Mouse (Mus musculus) brain, embryonic 14.5 days (tissue): ENCODE measurements at regions not wholly inside any gene's neighbourhood (a gene's known extent, or its start where the extent isn't known, plus 50 kb on each side); places are given as distances from the start of the nearest gene placed in this dataset.

ENCODE experiments used
- CTCF ChIP-seq: fragments of 200-500 bp; IDR thresholded peaks from 2 replicates; pipeline ENCODE4 v1.5.1; 2012; ENCODE audit warnings: inconsistent platforms, mild to moderate bottlenecking, moderate library complexity, borderline replicate concordance; ENCODE audit not compliant: insufficient read depth, insufficient read length; ENCODE audit errors: extremely low read depth
- POLR2A ChIP-seq: fragments of 200-500 bp; IDR thresholded peaks from 2 replicates; pipeline ENCODE4 v1.6.1; 2012; ENCODE audit warnings: mild to moderate bottlenecking, inconsistent platforms, borderline replicate concordance; ENCODE audit not compliant: poor library complexity, insufficient read depth, insufficient read length, severe bottlenecking; ENCODE audit errors: extremely low read depth

DNA sequence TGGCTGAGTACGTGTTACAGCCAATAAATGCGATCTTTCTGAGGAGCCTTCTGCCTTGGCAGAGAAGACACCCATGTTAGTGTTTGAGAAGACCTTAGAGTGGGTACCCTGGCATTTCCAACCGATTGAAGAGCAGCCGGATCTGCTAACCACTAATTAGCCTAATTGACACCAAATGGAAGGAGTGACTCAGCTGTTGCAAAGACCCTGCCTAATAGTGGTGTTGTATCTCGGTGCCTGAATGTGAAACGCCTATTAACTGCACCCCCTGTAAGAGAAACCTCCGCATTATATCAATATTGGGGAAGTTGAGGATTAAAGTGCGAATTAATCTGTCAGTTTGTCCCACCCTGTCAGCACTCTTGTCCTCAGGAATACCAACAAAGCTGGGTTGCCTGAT lies 253.1 kb upstream of the Fam241a start:
- TF ChIP-seq POLR2A (no peak), CTCF (no peak)
